Mouse (Mus musculus) liver, postnatal 0 days (tissue): ENCODE data around the gene Tmem184b. TPM values are rescaled to one million over a fixed set of nuclear protein-coding genes. Genes with fewer than 3 reads are reported as not detected.
A peak's percentile ranks its signal among the peaks of the same experiment; 100 is the strongest.

Source experiments
- ATAC-seq: fragments of 200-750 bp; cut with Nextera tagmentation; 2 replicates; pipeline ENCODE4 v1.8.0; 2017; ENCODE audit warnings: mild to moderate bottlenecking, moderate library complexity
- DNase-seq: peaks from one replicate; pipeline ENCODE4 v3.0.0-alpha.2; 2016
- H3K27ac ChIP-seq: fragments of 300-500 bp; sonication (generic); 2 replicates; pipeline ENCODE4 v1.5.1; 2014; ENCODE audit warnings: antibody characterized with exemption, moderate library complexity, mild to moderate bottlenecking, low read depth
- H3K27me3 ChIP-seq: fragments of 300-500 bp; sonication (generic); 2 replicates; pipeline ENCODE4 v1.6.1; 2014; ENCODE audit warnings: low read length, control low read depth, mixed read lengths; ENCODE audit not compliant: insufficient read depth
- H3K36me3 ChIP-seq: fragments of 300-500 bp; sonication (generic); replicated peaks from 2 replicates; pipeline ENCODE4 v1.6.1; 2014; ENCODE audit warnings: mild to moderate bottlenecking, control low read depth, low read length, moderate library complexity, mixed read lengths; ENCODE audit not compliant: insufficient read depth
- H3K4me1 ChIP-seq: fragments of 300-500 bp; sonication (generic); 2 replicates; pipeline ENCODE4 v1.6.1; 2014; ENCODE audit warnings: antibody characterized with exemption, mild to moderate bottlenecking, control low read depth; ENCODE audit not compliant: insufficient read depth
- H3K4me2 ChIP-seq: fragments of 300-500 bp; sonication (generic); 2 replicates; pipeline ENCODE4 v1.6.1; 2014; ENCODE audit warnings: low read depth, mild to moderate bottlenecking, low read length, moderate library complexity, mixed read lengths
- H3K4me3 ChIP-seq: fragments of 300-500 bp; sonication (generic); 2 replicates; pipeline ENCODE4 v1.5.1; 2014; ENCODE audit warnings: low read depth, low read length
- H3K9ac ChIP-seq: fragments of 300-500 bp; sonication (generic); replicated peaks from 2 replicates; pipeline ENCODE4 v1.6.1; 2014; ENCODE audit warnings: mild to moderate bottlenecking, moderate library complexity
- H3K9me3 ChIP-seq: fragments of 300-500 bp; sonication (generic); 2 replicates; pipeline ENCODE4 v1.6.1; 2016; ENCODE audit warnings: mild to moderate bottlenecking, control low read depth, low read length, mixed read lengths
- CTCF ChIP-seq: sonication (generic); IDR thresholded peaks from 2 replicates; pipeline ENCODE4 v1.5.1; 2016; ENCODE audit warnings: antibody characterized with exemption, low read depth
- EP300 ChIP-seq: IDR thresholded peaks from 2 replicates; pipeline ENCODE4 v1.6.1; 2016; ENCODE audit warnings: antibody characterized with exemption, low read depth, mild to moderate bottlenecking
- WGBS: fragments of 180-500 bp; shearing (Covaris S2); extraction: QIAGEN DNeasy Blood & Tissue Kit; methylation state at CpG from one replicate; pipeline ENCODE4 v1.1.7; 2014; ENCODE audit not compliant: insufficient replicate concordance; 5-methylcytosine and 5-hydroxymethylcytosine counted together
- polyA plus RNA-seq: library from polyadenylated mRNA; unstranded; fragments of >200 nt; fragmentation: Nextera tagmentation; extraction: Ambion mirVana; gene quantifications from 2 replicates; pipeline ENCODE4 v1.2.1, GENCODE M21; 2015

Gene Tmem184b
- polyA plus RNA-seq, 1 experiment from 2014 or later = 8.4 TPM

DNA sequence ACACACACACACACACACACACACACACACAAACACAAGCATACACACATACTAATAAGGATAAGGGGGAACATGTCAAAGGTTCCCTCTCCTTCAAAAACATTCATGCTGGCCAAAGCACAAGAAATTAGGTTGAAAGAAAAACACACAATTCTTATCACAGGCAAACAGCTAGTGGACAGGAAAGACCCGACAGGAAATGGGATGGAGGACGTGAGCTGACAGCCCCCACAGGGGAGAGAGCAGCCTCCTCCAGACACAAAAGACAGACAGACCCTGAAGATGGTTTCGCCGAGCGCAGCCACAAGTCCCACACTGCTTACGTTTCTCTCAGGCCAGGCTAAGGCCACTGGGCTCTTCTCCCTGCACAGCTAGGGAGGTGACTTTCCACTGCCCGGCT is 28.6 kb upstream of the Tmem184b start:
- H3K36me3 ChIP-seq = peaks cover 12% of the 10 kb centered on the region
- H3K9ac ChIP-seq = no peak overlapping the region
- 38% methylated on average over 7 of the region's 7 CpGs for WGBS

DNA sequence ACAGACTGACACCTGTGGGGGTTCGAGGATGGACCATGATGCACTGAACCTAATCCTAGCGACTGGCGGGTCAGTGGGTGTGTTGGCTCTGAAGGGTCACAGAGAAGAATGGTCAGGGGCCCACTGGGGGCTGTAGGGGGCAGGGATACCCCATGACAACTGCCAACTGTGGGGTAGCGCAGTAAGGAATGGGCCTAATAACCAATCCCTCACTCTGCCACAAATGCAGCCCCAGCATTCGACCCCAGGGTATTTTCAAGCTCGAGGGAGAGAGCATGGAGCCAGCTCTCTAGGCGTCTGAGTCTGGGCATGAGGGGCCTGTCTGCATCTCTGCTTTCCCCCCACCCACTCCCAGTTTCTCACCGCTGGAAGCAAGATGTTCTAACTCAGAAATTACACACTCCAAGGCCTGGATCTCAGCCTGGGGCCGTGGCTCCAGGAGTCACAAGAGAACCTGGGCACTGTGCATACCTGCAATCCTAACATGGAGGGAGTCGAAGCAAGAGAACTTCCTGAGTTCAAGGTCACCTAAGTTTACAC is 27.2 kb upstream of the Tmem184b start:
- DNase-seq = no peak
- H3K4me1 ChIP-seq = peaks cover 18% of the 10 kb centered on the region
- no peak overlapping the region for H3K4me3 ChIP-seq
- no peak overlapping the region for H3K9ac ChIP-seq
- H3K27ac ChIP-seq = no peak overlapping the region
- no peak for ATAC-seq
- H3K9me3 ChIP-seq = no peaks in the 10 kb centered on the region
- H3K27me3 ChIP-seq = no peaks in the 10 kb centered on the region
- no peak overlapping the region for H3K4me2 ChIP-seq
- no peak for TF ChIP-seq CTCF
- no peak for TF ChIP-seq EP300
- peaks cover 19% of the 10 kb centered on the region for H3K36me3 ChIP-seq
- 77% methylated on average over 9 of the region's 10 CpGs for WGBS

More for the DNA sequence above, 28.6 kb upstream of the Tmem184b start:
- ATAC-seq = peak; percentile 35; the same call in 1 of the 2 replicates
- Histone ChIP-seq H3K27me3 (no peaks in the 10 kb centered on the region), H3K4me1 (peaks cover 29% of the 10 kb centered on the region), H3K4me2 (no peak overlapping the region), H3K27ac (peak overlapping the region; percentile 63), H3K4me3 (no peak overlapping the region), H3K9me3 (no peaks in the 10 kb centered on the region)
- no peak for TF ChIP-seq CTCF
- peak; percentile 34; the same call in 1 of the 2 replicates for TF ChIP-seq EP300
- no peak for DNase-seq

DNA sequence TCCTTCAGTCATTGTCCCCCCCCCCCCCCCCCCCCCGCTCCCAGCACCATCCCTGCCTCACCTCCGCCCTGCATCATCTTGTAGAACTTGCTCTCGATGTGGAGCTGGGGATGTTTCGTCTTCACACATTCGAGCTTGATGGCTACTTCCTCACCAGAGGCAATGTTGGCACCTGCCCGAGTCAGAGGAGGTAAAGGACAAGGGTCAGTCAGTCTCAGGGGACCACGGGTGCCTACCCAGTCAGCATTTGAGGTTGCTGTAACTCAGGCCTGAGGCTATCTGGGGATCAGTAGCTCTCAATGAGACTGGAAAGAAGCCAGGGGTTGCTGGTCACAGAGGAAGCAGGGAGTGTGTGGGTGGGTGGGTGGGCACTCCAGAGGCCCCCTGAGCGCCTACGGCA is 26.6 kb upstream of the Tmem184b start:
- no peak overlapping the region for H3K9ac ChIP-seq

DNA sequence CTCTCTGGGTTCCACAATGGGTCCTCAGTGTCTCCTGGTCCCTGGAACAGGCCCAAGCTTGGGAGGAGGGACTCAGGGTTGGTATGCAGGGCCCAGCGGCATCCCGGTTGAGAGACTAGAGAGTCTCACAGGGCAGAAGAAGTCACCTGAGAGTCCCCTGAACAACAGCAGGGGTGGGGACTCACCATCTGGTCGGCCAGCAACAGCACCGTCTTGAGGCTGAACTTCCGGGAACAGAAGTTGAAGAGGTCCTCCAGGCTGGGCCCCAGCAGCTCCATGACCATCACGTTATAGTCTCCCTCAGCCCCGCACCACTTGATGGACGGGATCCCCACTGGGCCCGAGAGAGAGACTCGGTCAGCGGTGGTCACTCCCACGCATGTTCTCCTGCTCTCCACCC is 26.2 kb upstream of the Tmem184b start:
- H3K36me3 ChIP-seq = peaks cover 29% of the 10 kb centered on the region
- WGBS = 92% methylated on average over 12 of the region's 12 CpGs
- H3K27ac ChIP-seq = no peak overlapping the region
- no peaks in the 10 kb centered on the region for H3K9me3 ChIP-seq
- peaks cover 9% of the 10 kb centered on the region for H3K4me1 ChIP-seq
- no peak overlapping the region for H3K4me2 ChIP-seq
- no peak for ATAC-seq
- H3K9ac ChIP-seq = no peak overlapping the region
- no peak overlapping the region for H3K4me3 ChIP-seq
- DNase-seq = no peak
- H3K27me3 ChIP-seq = no peaks in the 10 kb centered on the region
- TF ChIP-seq EP300 (no peak), CTCF (no peak)

More for the DNA sequence above, 26.6 kb upstream of the Tmem184b start:
- no peak for TF ChIP-seq EP300
- no peak for TF ChIP-seq CTCF
- Histone ChIP-seq H3K4me2 (no peak overlapping the region), H3K4me1 (peaks cover 12% of the 10 kb centered on the region), H3K27ac (no peak overlapping the region), H3K4me3 (no peak overlapping the region), H3K36me3 (peaks cover 24% of the 10 kb centered on the region), H3K9me3 (no peaks in the 10 kb centered on the region), H3K27me3 (no peaks in the 10 kb centered on the region)
- ATAC-seq (no peak), DNase-seq (no peak)
- WGBS = 74% methylated on average over 8 of the region's 9 CpGs

DNA sequence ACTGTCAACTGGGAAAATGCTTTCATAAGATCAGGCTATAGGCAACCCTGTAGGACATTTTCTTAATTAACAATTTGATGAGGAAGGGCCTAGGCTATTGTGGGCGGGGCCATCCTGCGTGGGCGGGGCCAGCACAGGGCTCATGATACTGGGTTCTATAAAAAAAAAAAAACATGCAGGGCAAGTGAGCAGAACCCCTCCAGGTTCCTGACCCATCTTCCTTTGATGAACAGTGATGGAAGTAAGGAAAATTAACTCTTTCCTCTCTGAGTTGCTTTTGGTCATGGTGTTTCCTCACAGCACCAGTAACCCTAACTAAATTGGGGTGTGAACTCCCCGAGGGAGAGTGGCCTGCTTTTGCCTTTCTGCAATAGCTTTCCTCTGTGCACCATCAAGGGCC is 25.2 kb upstream of the Tmem184b start:
- H3K9ac ChIP-seq = no peak overlapping the region
- no peak overlapping the region for H3K4me2 ChIP-seq
- no peak for TF ChIP-seq CTCF
- TF ChIP-seq EP300 = no peak
- 65% methylated on average over 4 of the region's 4 CpGs for WGBS
- H3K36me3 ChIP-seq = peaks cover 37% of the 10 kb centered on the region
- no peak for DNase-seq
- no peak overlapping the region for H3K4me3 ChIP-seq
- no peaks in the 10 kb centered on the region for H3K27me3 ChIP-seq
- ATAC-seq = no peak
- H3K27ac ChIP-seq = no peak overlapping the region
- no peaks in the 10 kb centered on the region for H3K9me3 ChIP-seq
- peaks cover 9% of the 10 kb centered on the region for H3K4me1 ChIP-seq

DNA sequence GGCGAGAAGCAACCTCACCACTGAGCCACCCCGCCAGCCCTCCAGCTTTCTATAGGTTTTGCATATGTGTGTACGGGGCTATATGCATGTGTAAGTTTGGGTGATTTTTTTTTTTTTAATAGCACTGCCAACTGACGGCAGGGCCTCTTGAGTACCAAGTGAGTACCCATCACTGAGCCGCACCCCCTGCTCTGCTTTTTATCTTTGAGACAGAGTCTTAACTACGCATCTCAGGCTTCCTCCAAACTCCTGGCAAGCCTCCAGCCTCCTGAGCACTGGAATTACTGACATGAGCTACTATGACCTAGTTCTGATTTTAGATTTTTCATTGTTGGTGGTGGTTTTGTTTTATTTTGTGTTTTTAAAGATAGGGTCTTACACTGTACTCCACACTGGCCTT is 24.1 kb upstream of the Tmem184b start:
- H3K27ac ChIP-seq = no peak overlapping the region
- no peak overlapping the region for H3K4me2 ChIP-seq
- no peaks in the 10 kb centered on the region for H3K9me3 ChIP-seq
- H3K4me1 ChIP-seq = peaks cover 6% of the 10 kb centered on the region
- H3K27me3 ChIP-seq = no peaks in the 10 kb centered on the region
- H3K36me3 ChIP-seq = peaks cover 43% of the 10 kb centered on the region
- TF ChIP-seq EP300 (no peak), CTCF (no peak)
- no peak for ATAC-seq
- DNase-seq = no peak
- WGBS = 60% methylated on average over 6 of the region's 6 CpGs
- no peak overlapping the region for H3K9ac ChIP-seq
- H3K4me3 ChIP-seq = no peak overlapping the region
